Mouse (Mus musculus): ENCODE data around the gene Nnmt. TPM values are rescaled to one million over a fixed set of nuclear protein-coding genes. Genes with fewer than 3 reads are reported as not detected.

Nnmt gene
- total RNA-seq (2022) = 10 to 100 TPM; 19.8 to 41.2 (median 25.1) TPM

DNA sequence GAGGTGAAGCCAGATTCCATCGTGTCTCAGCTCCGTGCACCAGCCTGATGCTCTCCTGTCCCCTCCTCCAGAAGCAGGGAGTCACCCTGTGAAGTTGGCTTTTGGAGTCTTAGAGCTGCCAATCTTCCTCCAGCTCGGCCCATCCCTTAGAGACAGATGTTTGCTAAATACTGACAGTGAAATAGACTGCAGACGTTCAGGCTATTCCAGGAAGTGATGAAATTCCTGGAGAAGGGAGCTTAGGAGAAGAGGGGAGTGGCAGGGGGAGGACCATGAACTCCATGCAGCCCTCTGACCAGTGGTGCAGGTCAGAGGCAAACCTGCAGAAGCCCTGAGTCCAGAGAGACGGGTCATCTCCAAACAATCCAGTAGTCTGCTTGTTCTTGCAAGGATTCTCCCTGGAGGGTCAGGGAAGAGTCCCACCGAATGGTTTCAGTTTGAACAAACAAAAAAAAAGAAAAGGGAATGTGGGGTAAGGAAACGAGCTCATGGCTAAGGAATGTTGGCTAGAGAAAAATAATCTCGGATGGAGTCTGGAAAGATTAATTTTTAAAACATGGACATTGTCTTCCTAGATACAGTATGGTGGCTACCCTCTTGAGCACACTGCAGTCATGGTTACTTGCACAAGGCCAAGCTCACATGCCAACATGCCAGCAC lies at the start of gene Nnmt:
Gene Nnmt, minus strand, starts transcription at position 215 of the 660 bp plus-strand sequence.
- DNase-seq = peak; percentile 17

DNA sequence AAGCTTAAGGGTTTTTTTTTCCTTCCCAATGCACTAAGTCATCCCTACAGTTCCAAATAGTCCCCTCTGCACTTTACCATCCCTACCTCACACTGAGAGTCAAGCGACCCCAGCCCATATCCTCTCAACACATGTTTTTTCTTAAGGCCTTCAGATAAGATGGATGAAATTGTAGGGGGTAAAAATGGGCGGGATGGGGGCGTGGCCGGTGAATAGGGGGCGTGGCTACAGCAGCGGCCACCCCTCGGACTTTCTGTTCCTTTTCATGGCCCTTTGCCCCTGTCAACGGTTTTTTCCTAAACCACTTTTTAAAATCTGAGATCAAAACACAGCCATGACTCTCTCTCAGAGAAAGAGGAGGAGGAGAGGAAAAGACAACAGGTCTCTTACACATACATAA lies 49.8 kb upstream of the Nnmt start:
- no peak for DNase-seq

DNA sequence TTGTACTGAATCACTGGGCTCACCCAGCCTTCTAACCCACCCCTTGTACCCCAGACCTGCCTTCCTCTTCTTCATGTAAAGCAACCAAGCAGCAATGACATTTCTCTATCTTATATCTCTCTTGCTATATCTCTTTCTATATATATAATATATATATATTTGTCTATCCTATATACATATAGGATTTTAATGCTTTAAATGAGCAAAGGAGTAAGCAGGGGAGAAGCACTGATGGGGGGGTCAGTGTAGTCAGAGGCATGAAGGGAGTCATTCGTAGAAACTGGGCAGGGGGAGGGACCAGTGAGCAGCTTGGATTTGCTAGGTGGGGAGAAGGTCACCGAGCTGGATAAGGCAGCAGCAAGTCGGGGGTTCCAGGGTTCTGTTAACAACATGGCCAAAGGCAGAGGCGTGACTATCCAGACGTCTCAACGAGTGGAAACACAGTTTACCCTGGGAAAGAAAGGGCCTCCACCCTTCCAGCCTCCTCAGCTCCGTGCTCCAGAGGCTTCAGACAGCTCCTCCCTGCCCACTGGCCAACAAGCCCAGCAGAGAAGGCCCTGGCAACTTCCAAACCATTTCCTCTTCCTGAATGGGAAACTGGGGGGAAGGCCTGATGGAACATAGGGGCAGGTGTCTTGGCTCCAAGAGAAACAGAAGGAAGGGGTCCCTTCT lies 48.6 kb upstream of the Nnmt start:
- DNase-seq = no peak

DNA sequence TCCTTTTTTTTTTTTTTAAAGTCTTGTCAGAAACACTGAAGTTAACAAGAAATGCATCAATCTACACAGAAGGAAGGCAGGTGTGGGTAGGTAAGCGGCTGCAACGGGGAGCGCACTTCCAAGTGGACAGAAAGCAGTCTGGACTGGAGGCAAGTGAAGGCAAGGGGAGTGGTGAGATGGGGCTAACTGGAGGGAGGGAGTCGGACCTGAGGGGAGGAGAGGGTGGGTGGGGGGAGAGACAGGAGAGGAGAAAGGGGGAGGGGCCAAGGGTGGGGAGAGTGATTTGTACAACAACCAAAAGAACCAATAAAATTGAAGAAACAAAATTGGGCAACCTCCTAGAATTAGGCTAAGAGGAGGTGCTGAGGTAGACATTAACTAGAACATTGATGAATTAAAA lies 47.1 kb upstream of the Nnmt start:
- no peak for DNase-seq

DNA sequence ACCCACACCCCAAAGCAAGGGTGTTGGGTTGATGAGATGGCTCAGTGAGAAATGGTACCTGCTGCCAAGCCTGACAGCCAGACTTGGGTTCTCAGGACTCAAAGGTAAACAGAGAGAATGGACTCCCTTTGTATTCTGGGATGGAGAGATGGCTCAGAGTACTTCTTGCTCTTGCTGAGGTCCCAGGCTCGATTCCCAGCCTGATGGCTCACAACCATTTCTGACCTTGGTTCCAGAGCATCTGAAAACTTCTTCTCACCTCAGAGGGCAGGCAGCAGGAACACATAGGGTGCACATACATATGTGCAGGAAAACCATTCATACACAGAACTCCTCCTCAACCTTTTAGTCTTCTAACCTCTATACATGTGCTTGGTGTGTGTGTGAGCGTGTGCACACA lies 45.9 kb upstream of the Nnmt start:
- no peak for DNase-seq

DNA sequence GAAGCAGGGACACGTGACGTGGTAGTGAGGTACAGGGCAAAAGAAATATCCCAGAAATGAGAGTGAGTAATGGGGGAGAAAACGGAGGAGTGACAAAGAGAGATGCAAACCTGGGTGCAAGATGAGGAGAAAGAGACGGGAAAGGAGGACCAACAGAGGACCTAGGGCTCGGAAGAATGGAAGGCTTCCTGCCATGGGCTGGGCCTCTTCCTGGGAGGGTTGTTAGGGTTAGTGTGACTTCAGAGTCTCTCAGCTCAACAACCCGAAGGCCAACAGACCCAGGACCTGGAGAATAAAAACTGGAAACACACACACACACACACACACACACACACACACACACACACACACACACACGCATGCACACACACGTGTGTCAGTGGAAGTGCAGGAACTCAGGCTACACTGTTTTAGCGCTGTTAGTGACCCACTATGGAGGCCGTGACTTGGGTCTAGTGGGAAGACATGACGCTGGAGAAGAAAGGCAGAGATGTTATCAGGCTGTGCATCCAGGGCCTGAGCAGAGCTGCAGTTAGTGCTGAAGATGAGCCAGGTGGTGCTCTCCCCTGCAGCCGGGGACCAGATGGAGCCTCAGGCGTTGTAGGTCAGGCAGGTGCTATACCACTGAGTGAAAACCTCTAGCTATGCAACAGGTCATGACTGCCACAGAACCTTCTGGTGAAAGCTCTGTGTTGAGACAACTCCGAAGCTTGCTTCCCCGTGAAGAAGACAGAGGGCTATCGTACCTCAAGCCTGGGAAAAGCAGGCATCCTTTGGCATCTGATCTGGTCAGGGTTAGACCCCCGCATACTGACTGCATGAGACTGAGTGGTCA lies 45.1 kb upstream of the Nnmt start:
- no peak for DNase-seq

DNA sequence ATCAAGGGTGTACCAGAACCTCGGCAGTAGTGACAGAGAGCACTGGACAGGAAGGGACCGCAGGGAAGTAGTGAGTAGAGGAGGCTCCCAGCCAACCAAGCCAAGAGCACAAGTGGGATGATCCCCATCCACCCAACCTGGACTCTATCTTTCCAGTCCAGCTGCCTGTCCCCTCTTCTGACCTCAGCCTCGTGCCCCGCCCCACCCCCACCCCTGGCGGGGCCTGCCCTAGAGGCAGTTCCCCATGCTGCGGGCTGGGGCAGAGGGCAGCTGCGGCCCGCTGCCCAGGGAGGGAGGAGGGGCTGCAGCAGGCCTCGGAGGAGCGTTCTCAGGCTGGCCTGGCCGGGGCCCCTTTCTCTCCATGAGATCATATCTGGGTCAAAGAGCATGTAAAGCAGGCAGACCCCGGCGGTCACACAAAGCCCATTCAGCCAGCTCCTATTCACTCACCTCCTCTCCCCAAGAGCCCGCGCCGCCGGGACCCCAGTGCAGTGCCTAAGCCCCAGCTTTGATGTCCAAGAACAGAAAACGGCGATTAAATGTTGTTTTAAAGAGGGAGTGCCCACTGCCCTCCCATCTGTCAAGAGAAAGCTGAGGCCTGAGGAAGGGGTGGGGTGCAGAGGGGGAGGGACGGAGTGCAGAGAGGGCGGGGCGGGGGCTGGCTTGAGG lies 44.3 kb upstream of the Nnmt start:
- no peak for DNase-seq

DNA sequence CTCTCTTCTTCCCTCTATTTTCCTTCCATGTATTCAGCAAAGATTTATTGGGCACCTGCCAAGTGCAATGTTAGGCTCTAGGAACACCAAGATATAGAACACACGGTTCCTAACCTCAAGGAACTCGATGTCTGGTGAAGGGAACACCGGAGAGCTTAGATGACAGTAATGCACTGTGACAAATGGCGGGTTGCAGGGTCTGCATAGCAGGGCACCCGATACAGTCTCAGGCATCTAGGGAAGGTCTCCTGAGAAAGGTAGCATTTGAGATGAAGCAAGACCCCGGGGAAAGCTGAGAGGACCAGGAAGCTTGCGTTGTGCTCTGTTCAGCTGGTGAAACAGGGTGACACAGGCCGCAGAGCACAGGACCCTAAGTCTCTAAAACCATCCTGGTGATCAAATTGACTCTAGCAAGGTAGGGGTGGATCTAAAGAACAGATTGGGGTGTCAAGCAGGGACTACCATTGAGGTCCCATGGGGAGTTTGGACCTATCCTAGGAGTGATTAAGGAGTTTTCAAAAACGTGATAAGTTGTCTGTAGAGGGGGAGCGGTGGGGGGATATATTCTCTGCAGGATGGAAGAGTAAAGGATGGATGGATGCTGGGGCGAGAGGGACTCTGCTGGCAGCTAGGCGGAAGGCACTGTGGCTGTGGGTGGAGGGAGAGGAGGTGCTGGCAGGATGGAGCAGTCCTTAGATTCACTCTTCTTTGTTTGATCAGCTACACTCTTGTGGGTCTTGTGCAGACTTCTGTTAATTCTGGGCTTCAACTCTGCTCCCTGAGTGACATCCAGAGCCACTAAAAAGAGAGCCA lies 43.5 kb upstream of the Nnmt start:
- DNase-seq = no peak

DNA sequence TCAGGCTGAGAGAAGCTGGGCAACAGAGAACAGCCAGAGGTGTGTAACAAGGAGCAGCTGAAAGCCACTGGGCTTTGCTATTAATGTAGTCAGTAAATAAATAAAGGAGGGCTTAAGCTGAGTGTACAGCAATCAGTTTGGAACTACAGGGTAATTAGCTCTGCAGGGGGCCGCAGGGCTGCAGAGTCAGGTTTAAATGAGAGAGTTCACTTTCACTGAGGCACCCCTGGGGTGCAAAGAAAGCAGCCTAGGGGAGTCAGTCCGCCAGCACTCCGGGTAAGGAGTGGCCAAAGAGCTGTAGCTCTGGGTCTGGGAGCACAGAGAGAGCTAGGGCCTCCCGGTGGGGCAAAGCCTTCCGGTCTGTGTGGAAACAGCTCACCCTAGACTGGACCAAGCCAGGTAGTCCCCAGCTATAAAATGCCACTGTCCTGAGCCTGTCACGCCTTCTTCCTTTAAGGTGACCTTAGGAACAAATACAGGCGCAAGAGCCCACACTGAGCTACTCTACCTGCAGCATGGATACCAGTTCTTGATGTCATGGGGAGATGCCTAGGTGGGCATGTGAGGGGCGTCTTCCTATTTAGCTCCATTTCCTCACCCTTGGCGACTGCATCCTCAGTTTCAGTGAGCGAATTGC lies 42.8 kb upstream of the Nnmt start:
- DNase-seq = no peak

DNA sequence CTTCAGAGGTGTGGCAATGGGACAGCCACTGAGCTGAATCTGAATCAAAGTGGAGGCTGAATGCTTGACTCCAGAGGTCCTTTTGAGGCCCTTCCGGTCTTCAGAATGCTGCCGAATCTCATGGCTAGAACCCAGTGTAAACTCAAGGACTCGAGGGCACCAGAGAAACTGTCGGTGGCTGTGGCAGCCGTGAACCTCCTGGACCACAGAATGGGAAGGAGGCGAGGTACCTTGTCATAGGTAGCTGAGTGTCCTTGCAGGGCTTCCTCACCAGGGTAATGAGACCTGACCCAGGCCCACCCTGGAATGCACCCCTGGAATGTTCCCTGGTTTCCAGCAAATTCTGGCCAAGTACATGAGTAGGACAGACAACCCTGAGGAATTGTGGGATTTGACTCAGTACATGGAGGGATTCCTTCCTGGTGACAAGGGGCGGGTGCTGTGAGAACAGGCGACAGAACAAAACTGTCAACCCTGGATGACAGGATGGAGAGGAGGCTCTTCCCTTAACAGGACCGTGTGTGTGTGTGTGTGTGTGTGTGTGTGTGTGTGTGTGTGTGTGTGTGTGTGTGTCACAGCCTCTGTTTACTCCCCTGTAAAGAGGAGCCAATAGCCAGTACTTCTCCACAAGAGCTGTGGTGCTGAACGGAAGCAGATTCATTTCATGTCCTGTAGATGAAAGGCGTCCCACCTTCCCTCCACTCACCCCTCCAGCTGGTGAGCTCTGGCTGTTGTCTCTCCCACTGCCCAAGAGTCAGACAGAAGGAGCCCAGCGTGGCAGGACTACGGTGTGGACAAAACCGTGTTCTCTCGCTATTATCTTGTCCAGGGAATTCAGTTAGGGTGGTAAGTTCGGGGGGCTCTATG lies 42.1 kb upstream of the Nnmt start:
- DNase-seq = no peak

DNA sequence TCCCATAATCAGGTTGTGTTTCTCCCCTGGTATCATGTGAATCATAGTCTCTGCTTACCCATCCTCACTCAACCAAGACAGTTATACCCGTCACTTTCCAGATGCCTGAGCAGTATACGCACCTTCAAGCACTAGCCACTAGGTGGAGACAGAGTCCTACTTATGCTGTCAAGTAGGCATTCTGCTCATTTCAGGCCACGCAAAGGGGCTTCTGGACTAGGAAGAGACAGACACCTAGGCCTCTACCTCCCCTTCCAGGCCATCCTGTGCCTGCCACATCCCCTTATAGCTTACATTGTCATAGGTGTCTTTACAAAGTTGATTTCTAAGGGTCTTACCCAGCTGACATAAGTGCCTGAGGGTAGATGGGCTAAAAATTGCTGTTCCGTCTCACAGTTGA lies 41.3 kb upstream of the Nnmt start:
- DNase-seq = peak; percentile 51

DNA sequence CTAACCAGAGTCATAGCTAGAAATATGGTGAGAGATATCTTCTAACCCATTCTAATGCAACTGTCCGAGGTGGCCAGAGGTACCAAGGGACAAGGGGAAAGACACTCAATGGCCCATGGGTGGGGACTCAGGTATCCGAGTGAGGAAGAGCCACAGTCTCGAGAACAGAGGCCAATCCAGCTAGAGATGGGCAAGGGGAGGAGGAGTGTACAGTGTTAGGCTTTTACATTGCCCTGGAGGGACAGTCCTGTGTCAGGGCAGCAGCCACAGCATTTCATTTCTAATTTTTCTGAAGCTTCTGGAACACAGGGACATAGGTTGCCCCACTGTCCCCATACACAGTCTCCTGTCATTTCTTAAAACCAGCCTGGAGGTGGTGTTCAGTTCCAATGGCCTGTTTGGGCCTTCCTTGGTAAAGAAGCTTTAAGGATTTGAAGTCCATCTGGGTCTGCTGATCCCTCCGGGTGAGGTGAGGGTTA lies 40.7 kb upstream of the Nnmt start:
- no peak for DNase-seq

DNA sequence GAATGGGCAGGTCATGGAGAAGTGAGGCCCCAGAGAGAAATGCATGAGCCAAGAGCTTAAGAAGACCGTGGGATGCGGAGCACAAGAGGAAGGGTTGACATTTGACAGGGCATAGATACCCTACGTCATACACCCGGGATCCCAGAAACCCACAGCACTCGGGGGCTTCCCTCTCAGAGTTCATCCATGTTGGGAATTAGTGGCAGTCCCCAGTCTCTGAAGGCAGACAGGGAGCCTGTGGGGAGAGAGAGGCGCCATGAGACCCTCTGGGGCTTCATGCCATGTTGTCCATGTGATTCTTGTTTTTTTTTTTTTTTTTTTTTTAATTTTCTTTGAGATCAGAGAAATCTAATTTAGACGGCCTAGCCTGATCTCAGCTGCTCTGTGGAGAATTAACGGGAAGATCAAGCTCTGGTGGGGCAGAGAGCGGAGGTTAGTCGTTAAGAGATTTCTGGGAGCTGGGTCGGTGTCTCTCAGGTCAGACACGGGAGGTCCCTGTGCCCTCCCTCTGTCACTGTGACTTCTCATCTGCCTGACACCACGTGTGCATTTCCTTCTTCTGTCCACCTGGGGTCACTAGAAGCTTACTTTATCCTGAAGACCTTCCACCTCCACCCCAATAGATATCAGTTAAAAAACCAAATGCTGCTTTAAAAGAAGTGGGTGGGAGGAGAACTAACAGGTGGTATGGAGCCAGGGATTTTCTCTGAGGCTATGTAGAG lies 40.1 kb upstream of the Nnmt start:
- no peak for DNase-seq

DNA sequence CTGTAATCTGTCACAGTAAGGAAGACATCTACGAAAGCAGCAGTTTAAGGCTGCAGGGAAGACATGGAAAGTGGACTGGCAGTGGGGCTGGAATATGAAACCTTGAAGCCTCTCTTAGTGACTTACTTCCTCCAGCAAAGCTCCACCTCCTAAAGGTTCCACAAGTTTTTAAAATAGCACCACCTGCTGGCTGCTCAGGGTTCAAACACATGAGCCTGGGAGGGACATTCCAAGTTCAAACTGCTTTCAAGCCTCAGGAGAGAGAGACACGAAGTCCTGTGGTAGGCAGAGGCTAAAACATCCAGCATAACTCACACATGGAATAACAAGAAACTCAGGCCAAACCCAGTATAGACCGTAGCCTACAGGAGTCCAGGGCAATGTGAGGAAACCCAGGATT lies 39.4 kb upstream of the Nnmt start:
- no peak for DNase-seq

DNA sequence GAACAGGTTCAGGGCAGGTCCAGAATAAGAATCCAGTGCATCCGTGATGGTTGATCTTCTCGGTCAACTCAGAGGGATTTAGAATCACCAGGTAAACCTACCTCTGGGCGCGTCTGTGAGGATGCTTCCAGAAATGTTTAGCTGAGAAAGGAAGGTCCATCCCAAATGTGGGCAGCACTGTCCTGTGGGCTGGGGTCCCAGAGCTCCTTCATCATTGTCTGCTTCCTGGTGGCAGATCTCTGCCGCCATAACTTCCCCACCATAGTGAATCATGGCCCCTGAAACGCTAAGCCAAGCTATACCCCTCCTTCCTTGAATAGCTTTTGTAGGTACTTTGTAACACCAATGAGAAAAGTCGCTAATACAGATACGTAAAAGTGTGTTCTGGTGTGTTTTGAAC lies 36.7 kb upstream of the Nnmt start:
- no peak for DNase-seq

DNA sequence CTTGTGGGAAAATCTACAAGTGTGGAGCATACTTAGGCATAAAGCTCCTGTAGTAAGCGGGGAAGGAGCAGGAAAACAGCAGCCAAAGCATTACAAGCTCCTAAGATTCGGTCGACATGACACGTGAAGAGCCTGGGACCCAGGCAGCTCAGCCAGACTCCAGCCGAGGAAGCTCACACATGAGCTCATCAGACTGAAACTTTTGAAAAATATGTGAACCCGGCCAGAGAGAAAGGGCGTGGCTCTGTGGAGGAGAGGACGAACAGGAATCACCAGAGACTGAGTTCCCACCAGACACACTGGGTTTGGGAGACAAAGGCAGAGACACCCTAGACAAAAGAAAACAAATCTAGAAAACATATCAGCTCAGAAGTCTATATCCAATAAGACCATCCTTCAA lies 35.9 kb upstream of the Nnmt start:
- no peak for DNase-seq

DNA sequence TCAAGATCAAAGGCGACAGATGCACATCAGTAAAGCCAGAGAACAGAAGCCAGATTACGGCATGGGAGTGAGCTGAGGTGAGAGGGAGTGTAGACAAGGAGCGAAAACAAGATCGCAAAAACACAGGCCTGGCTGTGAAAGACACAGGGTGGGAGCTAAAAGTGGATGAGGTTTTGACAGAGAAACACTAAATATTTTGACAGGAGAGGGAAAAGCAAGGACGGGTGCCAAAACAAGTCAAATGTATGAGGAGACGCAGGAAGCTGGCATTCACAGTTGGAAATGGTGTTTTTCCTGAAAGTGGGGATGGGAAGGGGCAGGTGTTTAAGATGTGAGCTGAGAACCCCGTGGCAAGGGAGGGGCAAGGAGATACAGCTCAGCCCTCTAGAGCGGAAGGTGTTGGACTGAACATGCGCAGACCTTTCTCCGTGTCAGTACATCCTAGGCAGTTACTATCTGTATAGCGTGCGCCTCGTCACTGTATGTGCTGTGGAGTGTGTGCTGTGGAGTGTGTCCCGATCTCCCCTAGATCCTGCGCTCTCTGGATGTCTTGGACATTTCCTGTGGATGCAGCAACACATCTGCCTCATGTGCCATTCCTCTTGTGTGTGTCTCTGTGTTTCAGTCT lies 33.3 kb upstream of the Nnmt start:
- no peak for DNase-seq

DNA sequence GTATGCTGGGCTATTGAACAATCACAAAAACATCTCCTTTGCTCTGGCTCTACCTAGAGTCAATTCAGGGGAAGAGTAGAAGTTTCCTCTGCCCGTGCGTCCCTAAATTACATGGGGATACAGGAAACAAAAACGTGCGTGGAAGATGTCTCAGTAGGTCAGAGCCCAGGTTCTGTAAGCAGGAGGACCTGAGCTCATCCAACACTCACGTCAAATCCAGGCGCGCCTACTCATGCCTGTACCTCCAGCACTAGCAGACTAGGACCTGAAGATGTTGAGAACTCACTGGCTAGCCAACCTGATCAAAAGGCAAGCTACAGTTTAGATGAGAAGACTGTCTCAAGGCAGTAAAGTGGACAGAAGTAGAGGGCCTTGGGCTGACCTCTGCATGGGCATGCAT lies 32.2 kb upstream of the Nnmt start:
- DNase-seq = no peak

Measured in adrenal gland, adult 8-10 months (tissue).